Mouse (Mus musculus): ENCODE results near the gene Tcp11x2.

Gene Tcp11x2

GRCm38 (mm10) chrX:135693633-135694032, at the start of gene Tcp11x2:
TSS of gene Tcp11x2 (minus strand) at chrX:135693790.
- no peak for DNase-seq

- DNase-seq = no peak
These were observed 49.4 kb upstream of the Tcp11x2 start for GRCm38 (mm10) chrX:135743056-135743355.

- peak; percentile 88 for DNase-seq
These were observed 48.9 kb upstream of the Tcp11x2 start, which contains the start of the genes Armcx5 and Gprasp1 for GRCm38 (mm10) chrX:135742304-135743055. TSS of gene Armcx5 (plus strand) at chrX:135742733. TSS of gene Gprasp1 (plus strand) at chrX:135742733.

GRCm38 (mm10) chrX:135738730-135739520, 45.3 kb upstream of the Tcp11x2 start:
- DNase-seq = no peak

- DNase-seq = no peak
These were observed 31.6 kb upstream of the Tcp11x2 start, which contains the start of gene Tmsb15a for GRCm38 (mm10) chrX:135725161-135725560. TSS of gene Tmsb15a (minus strand) at chrX:135725261.

- DNase-seq = no peak
These were observed 19.3 kb upstream of the Tcp11x2 start for GRCm38 (mm10) chrX:135712845-135713244.

- no peak for DNase-seq
These were observed 10.8 kb upstream of the Tcp11x2 start for GRCm38 (mm10) chrX:135704349-135704748.

GRCm38 (mm10) chrX:135703111-135703510, 9.5 kb upstream of the Tcp11x2 start:
- no peak for DNase-seq

- no peak for DNase-seq
These were observed 5.8 kb downstream of the Tcp11x2 start for GRCm38 (mm10) chrX:135687802-135688201.

GRCm38 (mm10) chrX:135681858-135682257, 11.7 kb downstream of the Tcp11x2 start:
- DNase-seq = no peak

GRCm38 (mm10) chrX:135652173-135652772, 41.3 kb downstream of the Tcp11x2 start:
- DNase-seq = peak; percentile 20

GRCm38 (mm10) chrX:135627605-135628004, 66.0 kb downstream of the Tcp11x2 start, which contains the start of gene Prame:
TSS of gene Prame (minus strand) at chrX:135627705.
- DNase-seq = no peak
